Mouse (Mus musculus): Measurements from ENCODE around the gene Epha6.
"Not testable (repeated sequence)": the region's sequence is repeated elsewhere in the genome, so short reads cannot be mapped to it uniquely, and the experiment has no call there.

Epha6 gene

DNA sequence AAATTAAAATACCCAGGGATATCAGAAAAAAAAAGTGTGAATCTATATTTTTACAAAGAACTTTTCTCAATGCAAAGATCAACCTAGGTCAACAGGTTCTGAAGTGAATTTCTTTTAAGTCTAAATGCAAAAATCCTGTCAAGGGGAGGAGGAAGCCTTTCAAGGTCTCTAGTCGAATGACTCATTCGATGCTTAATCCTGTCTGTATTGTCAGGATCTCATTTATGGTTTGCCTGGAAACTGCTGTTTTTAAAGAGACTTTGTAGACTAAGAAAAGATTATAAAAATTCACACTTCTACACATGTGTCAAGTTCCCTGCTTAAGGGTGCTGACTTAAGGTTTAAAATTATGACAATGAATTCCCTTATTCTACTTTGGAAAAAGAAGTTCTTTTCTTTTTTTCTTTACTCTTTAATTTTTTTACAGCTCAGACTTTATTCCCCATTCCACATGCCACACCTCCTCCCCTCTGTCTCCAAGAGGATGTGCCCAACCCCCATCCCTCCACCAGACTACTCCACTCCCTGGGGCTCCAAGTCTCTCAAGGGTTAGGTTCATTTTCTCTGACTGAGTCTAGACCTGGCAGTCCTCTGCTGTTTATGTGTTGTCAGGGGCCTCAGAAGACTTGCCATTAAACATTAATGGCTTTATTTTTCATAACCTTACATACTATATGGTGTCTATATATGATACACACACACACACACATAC is 598.3 kb downstream of the Epha6 start:
- no peak for DNase-seq (ENCODE audit: low read depth, low spot score)

DNA sequence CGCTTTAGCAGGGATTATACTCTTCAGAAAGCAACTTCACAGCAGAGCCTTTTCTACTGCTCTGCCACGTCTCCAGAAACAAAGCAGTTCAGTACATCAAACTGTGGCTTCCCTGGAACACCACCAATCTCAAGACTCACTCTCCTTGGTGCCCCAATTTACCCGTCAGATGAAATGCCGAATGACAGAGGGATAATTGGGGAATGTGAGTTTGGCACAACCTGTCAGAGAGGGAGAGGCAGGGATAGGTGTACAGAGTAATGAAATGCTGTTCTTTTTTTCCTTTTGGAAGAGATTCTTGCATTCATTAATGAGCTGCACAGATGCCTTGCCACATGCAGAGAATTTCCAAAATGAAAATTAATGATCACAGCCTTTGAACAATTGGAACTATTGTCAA is 635.5 kb downstream of the Epha6 start:
- no peak for DNase-seq (ENCODE audit: low read depth, low spot score)

GRCm38 (mm10) chr16:59955731-59956130 is 649.6 kb downstream of the Epha6 start:
- no peak for DNase-seq (ENCODE audit: low read depth, low spot score)

- DNase-seq (ENCODE audit: low read depth, low spot score), result no peak
Observed at GRCm38 (mm10) chr16:59923696-59924095, 681.6 kb downstream of the Epha6 start.

GRCm38 (mm10) chr16:59880073-59880472 is 725.3 kb downstream of the Epha6 start:
- no peak for DNase-seq (ENCODE audit: low read depth, low spot score)

DNA sequence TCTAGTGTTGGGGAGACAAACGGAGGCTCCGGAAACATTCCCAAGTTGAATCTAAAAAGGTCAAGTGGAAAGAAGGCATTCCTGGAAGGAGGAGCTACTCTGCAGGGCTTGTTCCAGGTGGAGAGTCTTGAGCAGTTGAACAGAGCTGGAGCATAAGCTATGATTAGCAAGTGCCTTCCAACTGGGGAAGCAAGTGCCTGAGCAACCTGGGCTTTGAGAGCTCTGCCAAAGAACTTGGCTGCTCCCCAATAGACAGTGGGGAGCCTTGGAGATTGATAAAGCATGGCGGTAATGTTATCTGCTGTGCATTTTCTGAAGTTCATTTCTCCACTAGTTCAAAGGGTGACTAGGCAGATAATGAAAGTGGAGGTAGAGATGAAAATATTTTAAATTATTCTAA is 733.5 kb downstream of the Epha6 start:
- no peak for DNase-seq (ENCODE audit: low read depth, low spot score)

- DNase-seq (ENCODE audit: low read depth, low spot score), result no peak
Observed at GRCm38 (mm10) chr16:59854160-59854717, 751.1 kb downstream of the Epha6 start.

- no peak for DNase-seq (ENCODE audit: low read depth, low spot score)
Observed at GRCm38 (mm10) chr16:59852689-59853088, 752.6 kb downstream of the Epha6 start.

GRCm38 (mm10) chr16:59846574-59846973 is 758.8 kb downstream of the Epha6 start:
- peak; percentile 17 for DNase-seq (ENCODE audit: low read depth, low spot score)

DNA sequence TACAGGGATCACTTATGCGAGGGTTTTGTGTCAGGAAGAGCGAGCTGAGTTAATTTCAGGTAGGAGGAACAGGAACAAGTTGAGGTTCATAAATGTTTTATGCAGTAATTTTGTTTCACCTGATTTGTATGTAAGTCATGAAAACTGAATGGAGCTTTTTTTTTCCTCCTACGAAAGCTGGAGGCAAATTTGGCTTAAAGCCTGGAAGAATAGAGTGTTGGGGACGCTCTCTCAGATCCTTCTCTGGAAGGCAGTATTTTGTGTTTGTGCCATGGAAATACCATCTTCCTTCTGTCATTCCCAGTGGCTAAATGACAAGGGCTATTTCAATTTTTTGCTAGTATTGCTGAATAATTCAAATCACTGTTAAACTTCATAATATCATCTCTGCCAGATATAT is 768.6 kb downstream of the Epha6 start:
- DNase-seq (ENCODE audit: low read depth, low spot score), result no peak

DNA sequence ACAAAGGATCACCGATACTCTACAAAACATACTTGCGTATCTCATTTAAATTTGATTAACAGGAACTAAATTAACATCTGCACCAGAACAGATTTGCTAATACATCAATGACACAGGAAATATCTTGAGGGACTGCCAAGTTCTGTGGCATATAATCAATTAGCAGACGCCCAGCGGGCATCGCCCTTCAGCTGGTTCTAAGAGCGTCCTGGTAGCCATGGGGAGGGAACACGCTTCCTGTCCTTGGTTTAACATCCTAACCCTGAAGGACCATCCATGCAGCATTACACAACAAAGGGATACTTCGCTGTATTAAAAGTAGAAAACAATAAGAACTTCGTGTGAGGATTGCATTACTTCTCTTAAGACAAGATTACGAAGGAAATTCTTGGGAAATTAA is 769.0 kb downstream of the Epha6 start:
- no peak for DNase-seq (ENCODE audit: low read depth, low spot score)

DNA sequence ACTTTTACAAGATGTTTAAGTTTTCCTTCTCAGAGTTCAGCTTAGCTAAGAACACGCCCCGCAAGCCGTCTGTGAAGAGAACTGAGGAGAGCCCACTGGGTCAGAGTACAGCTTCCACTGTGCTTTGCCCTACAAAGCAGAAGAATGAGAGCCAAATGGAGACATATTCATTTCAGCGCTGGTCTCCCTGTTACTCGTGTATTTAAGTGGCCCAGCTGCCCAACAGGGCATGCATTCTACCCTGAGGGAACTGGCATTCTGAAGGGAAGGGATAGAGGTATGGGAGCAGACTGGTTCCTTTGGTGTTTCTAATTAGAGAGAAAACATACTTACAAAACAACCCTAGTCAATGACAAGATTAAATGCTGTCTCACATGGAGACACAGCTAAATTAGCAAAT is 772.9 kb downstream of the Epha6 start:
- no peak for DNase-seq (ENCODE audit: low read depth, low spot score)

- DNase-seq (ENCODE audit: low read depth, low spot score), result no peak
Observed at GRCm38 (mm10) chr16:59829655-59830054, 775.7 kb downstream of the Epha6 start.

- DNase-seq (ENCODE audit: low read depth, low spot score), result not testable (repeated sequence)
Observed at GRCm38 (mm10) chr16:59799790-59800189, 805.5 kb downstream of the Epha6 start.

DNA sequence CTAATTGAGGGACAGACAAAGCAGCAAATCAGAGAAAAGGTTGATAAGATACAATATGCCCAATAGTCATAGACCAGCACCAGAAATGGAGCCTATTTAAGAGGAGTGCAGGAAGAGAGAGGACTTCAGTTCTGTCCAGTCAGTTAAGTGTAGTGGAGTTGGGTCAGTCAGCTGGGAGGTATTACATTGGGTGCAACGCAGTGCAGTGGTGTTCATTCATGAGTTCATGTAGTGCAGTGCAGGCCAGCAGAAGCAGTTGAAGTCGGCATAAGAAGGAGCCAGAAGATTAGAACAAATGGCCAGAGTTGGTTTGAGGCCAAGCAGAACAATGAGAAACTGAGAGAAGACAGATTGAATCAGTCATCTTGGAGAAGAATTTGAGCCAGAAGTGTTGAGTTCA is 833.0 kb downstream of the Epha6 start:
- no peak for DNase-seq (ENCODE audit: low read depth, low spot score)

GRCm38 (mm10) chr16:59770421-59770820 is 834.9 kb downstream of the Epha6 start:
- DNase-seq (ENCODE audit: low read depth, low spot score), result no peak

GRCm38 (mm10) chr16:59769936-59770335 is 835.4 kb downstream of the Epha6 start:
- DNase-seq (ENCODE audit: low read depth, low spot score), result no peak

DNA sequence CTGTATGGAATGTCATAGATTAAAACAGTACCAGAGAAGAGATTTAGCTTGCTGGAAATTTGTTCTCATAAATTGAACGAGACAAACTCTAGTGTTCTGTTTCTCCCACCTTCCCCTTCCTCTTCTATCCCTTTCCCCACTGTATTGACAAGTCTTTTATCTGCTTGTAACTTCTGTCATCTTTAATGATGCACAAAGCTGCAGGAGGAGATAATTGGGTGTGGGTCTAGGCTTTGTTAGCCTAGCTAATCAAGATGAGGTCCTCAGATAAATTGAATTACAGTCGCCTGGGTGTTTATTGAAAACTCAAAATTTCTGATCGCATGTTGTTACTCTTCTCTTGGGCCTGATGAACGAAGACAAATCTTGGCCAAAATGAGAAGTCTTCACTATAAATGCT is 844.5 kb downstream of the Epha6 start:
- DNase-seq (ENCODE audit: low read depth, low spot score), result no peak

DNA sequence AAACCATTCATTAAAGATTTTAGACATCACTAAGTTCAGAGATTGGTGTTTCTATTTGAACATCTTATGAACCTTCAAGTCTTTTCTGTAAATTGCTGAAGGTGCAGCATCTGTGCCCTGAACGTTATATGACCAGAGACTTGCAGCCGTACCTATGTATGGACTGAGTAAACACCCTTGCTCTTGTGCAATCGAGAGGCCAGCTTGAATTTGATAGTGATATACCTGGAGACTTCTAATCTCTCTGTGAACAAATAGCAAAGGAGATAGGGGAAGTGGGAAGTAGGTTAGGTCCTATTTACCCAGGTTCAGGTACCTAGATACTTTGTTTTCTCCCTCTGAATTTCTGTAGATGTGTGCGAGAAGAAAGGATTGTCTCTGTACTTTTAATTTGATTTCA is 854.4 kb downstream of the Epha6 start:
- DNase-seq (ENCODE audit: low read depth, low spot score), result no peak

GRCm38 (mm10) chr16:59743669-59744068 is 861.7 kb downstream of the Epha6 start:
- DNase-seq (ENCODE audit: low read depth, low spot score), result no peak

GRCm38 (mm10) chr16:59715524-59715923 is 889.8 kb downstream of the Epha6 start:
- DNase-seq (ENCODE audit: low read depth, low spot score), result no peak

GRCm38 (mm10) chr16:59693230-59693629 is 912.1 kb downstream of the Epha6 start:
- no peak for DNase-seq (ENCODE audit: low read depth, low spot score)

GRCm38 (mm10) chr16:59689120-59689519 is 916.2 kb downstream of the Epha6 start:
- DNase-seq (ENCODE audit: low read depth, low spot score), result no peak

DNA sequence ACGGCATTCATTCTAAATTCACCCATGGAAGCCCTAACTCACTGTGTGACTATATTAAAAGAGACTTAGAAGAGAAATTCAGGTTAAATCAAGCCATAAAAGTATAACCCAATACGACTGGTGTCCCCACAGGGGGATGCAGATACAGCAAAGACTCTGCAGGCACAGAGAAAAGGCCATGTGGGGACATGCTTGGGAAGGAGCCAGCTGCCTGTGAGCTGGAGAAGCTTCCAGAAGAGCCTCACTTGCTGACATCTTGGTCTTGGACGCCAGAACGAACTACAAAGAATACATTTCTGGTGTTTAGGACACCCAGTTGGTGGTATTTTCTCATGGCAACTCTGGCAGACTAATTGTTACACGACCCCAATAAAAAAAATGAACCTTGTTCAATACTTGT is 920.2 kb downstream of the Epha6 start:
- DNase-seq (ENCODE audit: low read depth, low spot score), result no peak
